Mouse (Mus musculus): ENCODE data around the gene Mnat1. TPM values are rescaled to one million over a fixed set of nuclear protein-coding genes. Genes with fewer than 3 reads are reported as not detected.

Mnat1 gene
- polyA plus RNA-seq, 1 experiment from 2014 or later, result 15.2 TPM

DNA sequence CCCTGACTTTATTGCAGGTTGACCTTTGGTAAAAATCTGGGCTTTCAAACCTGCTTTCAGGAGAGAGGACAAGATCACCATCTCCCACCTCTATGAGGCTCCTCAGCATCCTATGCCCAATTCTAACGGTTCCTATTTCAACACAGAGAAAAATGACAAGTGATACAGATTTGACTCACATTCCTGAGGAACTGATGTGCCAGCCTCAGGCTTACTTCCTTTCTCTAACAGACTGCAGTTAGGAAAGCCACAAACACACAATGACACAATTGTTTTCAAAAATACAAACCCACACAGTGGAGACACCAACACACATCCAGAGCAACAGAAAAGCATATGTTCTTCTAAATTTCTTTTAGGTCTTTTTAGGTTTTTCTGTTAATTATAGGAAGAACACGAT, 15.7 kb upstream of the Mnat1 start:
- H3K27ac ChIP-seq (ENCODE audit: low read depth, low read length), result no peak overlapping the region
- whole genome bisulfite sequencing, result 72% methylated on average over 2 of the region's 2 CpGs
- H3K4me3 ChIP-seq (ENCODE audit: low read depth, low read length), result no peak overlapping the region
- H3K9me3 ChIP-seq (ENCODE audit: control insufficient read depth), result no peaks in the 10 kb centered on the region
- no peak for ATAC-seq
- H3K4me1 ChIP-seq (replicated peaks; ENCODE audit: control insufficient read depth, insufficient read depth, low read length), result no peaks in the 10 kb centered on the region
- no peak for TF ChIP-seq CTCF (IDR thresholded peaks at IDR 0.05; ENCODE audit: low read depth)
- no peak overlapping the region for H3K9ac ChIP-seq (ENCODE audit: low read depth, low read length)
- peaks cover 29% of the 10 kb centered on the region for H3K27me3 ChIP-seq (replicated peaks; ENCODE audit: control insufficient read depth, insufficient read depth, low read length)
- H3K36me3 ChIP-seq (ENCODE audit: control insufficient read depth, insufficient read depth), result no peaks in the 10 kb centered on the region
- H3K4me2 ChIP-seq (replicated peaks; ENCODE audit: low read depth), result no peak overlapping the region

DNA sequence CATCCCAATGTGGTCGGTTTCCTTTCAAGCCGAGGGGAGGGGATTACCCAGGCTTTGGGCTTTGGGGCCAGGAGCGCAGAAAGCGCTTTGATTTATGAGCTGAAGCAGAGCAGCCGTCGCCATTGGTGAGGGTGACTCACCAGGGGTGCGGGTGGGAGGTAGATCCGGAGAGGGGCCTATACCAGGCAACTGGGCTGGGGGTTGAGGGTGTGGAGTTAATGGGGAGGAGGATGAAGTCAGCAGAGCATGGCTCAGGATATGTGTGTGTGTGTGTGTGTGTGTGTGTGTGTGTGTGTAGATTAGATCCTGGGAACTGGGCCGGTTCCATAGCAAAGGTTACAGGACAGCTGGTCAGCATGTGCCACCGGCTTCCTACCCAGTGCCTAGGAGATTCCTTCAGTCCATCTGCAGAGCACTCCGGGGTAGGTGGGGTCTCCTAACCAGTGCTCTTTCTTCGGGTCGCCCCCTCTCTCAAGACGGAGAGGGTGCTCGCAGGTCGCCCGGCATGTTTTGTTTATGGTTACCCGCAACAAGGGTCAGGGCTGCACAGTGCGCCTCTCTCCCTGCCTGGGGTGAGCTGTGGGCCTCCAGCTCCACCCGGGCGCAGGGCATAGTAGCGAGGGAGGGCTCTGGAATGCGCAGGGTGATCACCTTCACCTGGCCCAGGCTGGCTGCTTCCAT, 12.9 kb upstream of the Mnat1 start:
- no peaks in the 10 kb centered on the region for H3K4me1 ChIP-seq (replicated peaks; ENCODE audit: control insufficient read depth, insufficient read depth, low read length)
- H3K27me3 ChIP-seq (replicated peaks; ENCODE audit: control insufficient read depth, insufficient read depth, low read length), result peaks cover 45% of the 10 kb centered on the region
- H3K4me2 ChIP-seq (replicated peaks; ENCODE audit: low read depth), result peak overlapping the region; percentile 100
- H3K4me3 ChIP-seq (ENCODE audit: low read depth, low read length), result peak overlapping the region; percentile 60; the same call in 1 of the 2 replicates
- H3K9me3 ChIP-seq (ENCODE audit: control insufficient read depth), result no peaks in the 10 kb centered on the region
- no peak for TF ChIP-seq CTCF (IDR thresholded peaks at IDR 0.05; ENCODE audit: low read depth)
- no peak overlapping the region for H3K27ac ChIP-seq (ENCODE audit: low read depth, low read length)
- 5% methylated on average over 23 of the region's 23 CpGs for WGBS
- no peak overlapping the region for H3K9ac ChIP-seq (ENCODE audit: low read depth, low read length)
- no peak for ATAC-seq
- no peaks in the 10 kb centered on the region for H3K36me3 ChIP-seq (ENCODE audit: control insufficient read depth, insufficient read depth)

DNA sequence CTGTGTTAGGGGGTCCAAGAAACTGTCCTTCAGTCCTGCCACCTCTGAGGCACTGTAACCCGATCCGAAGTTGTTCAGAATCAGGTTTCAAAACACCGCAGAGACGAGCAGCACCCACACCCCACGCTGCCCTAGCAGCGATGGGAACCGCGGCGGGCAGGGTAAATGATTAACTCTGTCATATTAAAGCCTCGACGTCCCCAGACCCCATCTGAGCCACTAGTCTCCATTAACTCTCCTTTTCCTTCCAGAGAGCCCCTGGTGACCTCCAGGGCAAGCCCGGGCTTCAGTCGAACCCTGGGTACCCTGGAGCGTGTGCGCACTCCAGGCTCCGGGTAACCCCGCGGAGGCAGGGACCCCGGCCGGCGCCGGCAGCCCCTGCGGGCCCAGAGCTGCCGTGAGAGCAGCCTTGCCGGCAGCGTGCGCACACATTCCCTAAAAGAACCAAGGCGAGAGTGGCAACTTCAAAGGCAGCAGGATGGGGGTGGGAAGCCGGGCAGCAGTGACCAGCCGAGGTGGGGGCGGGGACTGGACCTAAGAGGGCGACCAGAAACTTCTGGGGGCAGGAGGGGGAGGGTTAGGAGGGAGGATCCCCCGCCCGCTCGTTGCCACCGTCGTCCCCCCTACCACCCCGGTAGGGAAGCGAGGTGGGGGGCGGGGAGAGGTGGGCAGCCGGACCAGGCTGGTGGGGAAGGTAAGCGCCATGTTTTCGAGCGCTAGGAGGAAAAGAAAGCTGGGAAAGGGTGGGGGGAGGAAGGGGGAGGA, 11.8 kb upstream of the Mnat1 start:
- Histone ChIP-seq H3K4me3 (ENCODE audit: low read depth, low read length) (peak overlapping the region; percentile 60), H3K9me3 (ENCODE audit: control insufficient read depth) (no peaks in the 10 kb centered on the region), H3K9ac (ENCODE audit: low read depth, low read length) (peak overlapping the region; percentile 44), H3K36me3 (ENCODE audit: control insufficient read depth, insufficient read depth) (no peaks in the 10 kb centered on the region), H3K27ac (ENCODE audit: low read depth, low read length) (no peak overlapping the region), H3K4me2 (replicated peaks; ENCODE audit: low read depth) (peak overlapping the region; percentile 100), H3K4me1 (replicated peaks; ENCODE audit: control insufficient read depth, insufficient read depth, low read length) (no peaks in the 10 kb centered on the region), H3K27me3 (replicated peaks; ENCODE audit: control insufficient read depth, insufficient read depth, low read length) (peaks cover 48% of the 10 kb centered on the region)
- WGBS, result under 1% methylated on average over 43 of the region's 44 CpGs
- TF ChIP-seq CTCF (IDR thresholded peaks at IDR 0.05; ENCODE audit: low read depth), result no peak
- peak; percentile 9; the same call in 1 of the 2 replicates for ATAC-seq

DNA sequence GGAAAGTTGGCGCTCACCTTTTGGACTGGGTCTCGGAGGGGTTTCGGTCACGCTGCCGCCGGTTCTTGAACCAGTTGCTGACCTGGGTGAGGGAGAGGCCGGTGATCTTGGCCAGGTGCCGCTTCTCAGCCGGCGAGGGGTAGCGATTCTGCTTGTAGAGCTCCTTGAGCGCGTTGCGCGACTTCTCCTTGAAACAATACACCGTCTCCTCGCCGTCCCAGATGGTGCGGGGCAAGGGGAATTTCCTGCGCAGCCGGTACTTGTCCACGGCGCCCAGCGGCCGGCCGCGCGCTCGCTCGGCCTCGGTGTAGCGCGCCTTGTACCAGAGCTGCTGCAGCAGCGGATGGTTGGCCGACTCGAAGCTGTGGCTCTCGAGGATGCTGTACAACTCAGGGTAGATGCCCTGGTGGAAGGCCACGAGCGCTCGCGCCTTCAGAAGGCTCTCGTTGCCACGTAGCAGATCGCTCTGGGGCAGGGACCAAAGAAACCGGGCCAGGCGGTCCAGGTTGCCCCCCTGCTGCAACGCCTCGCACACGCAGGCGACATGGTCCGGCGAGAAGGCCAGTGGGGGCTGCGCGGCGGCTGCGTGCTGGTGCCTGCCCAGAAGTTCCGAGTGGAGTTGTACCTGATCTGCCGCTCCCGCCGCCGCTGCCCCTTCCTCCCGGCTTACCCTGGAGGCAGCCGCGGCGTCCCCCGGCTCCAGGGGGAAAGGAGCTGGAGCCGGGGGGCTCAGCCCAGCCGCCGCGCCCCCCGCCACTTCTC, 11.0 kb upstream of the Mnat1 start:
- no peak for TF ChIP-seq CTCF (IDR thresholded peaks at IDR 0.05; ENCODE audit: low read depth)
- Histone ChIP-seq H3K27me3 (replicated peaks; ENCODE audit: control insufficient read depth, insufficient read depth, low read length) (peaks cover 48% of the 10 kb centered on the region), H3K36me3 (ENCODE audit: control insufficient read depth, insufficient read depth) (no peaks in the 10 kb centered on the region), H3K27ac (ENCODE audit: low read depth, low read length) (no peak overlapping the region), H3K4me2 (replicated peaks; ENCODE audit: low read depth) (peak overlapping the region; percentile 100), H3K9me3 (ENCODE audit: control insufficient read depth) (no peaks in the 10 kb centered on the region), H3K4me3 (ENCODE audit: low read depth, low read length) (peak overlapping the region; percentile 60), H3K4me1 (replicated peaks; ENCODE audit: control insufficient read depth, insufficient read depth, low read length) (no peaks in the 10 kb centered on the region), H3K9ac (ENCODE audit: low read depth, low read length) (peak overlapping the region; percentile 44)
- ATAC-seq, result 0 out of 2 replicates have a peak, but pooled peaks have one; percentile 37
- under 1% methylated on average over 63 of the region's 71 CpGs for WGBS

DNA sequence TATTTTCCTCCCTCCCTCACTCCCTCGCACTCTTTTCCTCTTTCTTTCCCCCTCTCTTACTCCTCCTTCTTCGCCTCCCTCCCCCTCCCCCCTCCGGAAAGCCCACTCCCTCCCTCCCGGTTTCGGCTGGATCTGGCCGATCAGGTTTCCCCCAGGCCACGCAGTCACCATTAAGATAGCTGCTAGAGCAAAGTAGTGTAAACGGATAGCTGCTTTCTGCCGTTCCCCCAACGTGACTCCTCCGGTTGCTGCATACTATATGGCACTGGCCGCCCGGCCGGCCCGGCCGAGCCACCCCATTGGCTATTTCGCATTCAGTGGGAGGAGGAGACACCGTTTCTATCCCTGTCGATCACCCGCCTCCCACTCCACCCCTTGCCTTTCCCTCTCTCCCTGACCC, 10.3 kb upstream of the Mnat1 start, which contains the start of gene Six4:
Six4 (minus strand) TSS at position 261 of the 400 bp plus-strand sequence.
- Histone ChIP-seq H3K4me2 (replicated peaks; ENCODE audit: low read depth) (peak within 1 kb of the TSS; percentile 100), H3K36me3 (ENCODE audit: control insufficient read depth, insufficient read depth) (no peaks in the 10 kb centered on the region), H3K9me3 (ENCODE audit: control insufficient read depth) (no peaks in the 10 kb centered on the region), H3K27me3 (replicated peaks; ENCODE audit: control insufficient read depth, insufficient read depth, low read length) (peaks cover 48% of the 10 kb centered on the region), H3K27ac (ENCODE audit: low read depth, low read length) (no peak within 1 kb of the TSS), H3K9ac (ENCODE audit: low read depth, low read length) (peak within 1 kb of the TSS; percentile 44), H3K4me1 (replicated peaks; ENCODE audit: control insufficient read depth, insufficient read depth, low read length) (no peaks in the 10 kb centered on the region), H3K4me3 (ENCODE audit: low read depth, low read length) (peak within 1 kb of the TSS; percentile 60)
- under 1% methylated on average over 19 of the region's 20 CpGs for WGBS
- no peak for TF ChIP-seq CTCF (IDR thresholded peaks at IDR 0.05; ENCODE audit: low read depth)
- peak; percentile 63; the same call in 1 of the 2 replicates for ATAC-seq

DNA sequence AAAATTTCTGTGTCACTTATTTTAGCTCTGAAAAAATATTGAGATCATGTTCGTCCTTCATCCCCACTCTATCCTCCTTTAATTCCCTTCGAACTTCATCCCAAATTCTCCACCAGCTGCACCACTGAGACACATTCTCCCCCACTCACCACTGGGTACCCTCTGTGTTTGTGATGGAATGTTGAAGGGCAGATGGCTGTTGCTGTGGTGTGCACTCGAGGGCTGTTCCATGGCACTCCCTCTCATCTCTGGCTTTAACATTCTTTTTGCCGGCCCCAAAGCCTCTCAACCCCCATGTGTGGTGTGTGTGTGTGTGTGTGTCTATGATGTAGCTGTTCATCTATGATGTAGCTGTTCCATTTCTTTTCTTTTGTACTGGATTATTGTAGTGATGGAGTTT, 1.7 kb downstream of the Mnat1 start:
- no peaks in the 10 kb centered on the region for H3K9me3 ChIP-seq (ENCODE audit: control insufficient read depth)
- H3K4me2 ChIP-seq (replicated peaks; ENCODE audit: low read depth), result 0 out of 2 replicates have a peak overlapping the region, but pooled peaks have one; percentile 6
- H3K4me1 ChIP-seq (replicated peaks; ENCODE audit: control insufficient read depth, insufficient read depth, low read length), result no peaks in the 10 kb centered on the region
- H3K4me3 ChIP-seq (ENCODE audit: low read depth, low read length), result no peak overlapping the region
- ATAC-seq, result no peak
- no peaks in the 10 kb centered on the region for H3K27me3 ChIP-seq (replicated peaks; ENCODE audit: control insufficient read depth, insufficient read depth, low read length)
- no peak for TF ChIP-seq CTCF (IDR thresholded peaks at IDR 0.05; ENCODE audit: low read depth)
- H3K36me3 ChIP-seq (ENCODE audit: control insufficient read depth, insufficient read depth), result no peaks in the 10 kb centered on the region
- 78% methylated on average over 4 of the region's 4 CpGs for WGBS
- no peak overlapping the region for H3K27ac ChIP-seq (ENCODE audit: low read depth, low read length)
- no peak overlapping the region for H3K9ac ChIP-seq (ENCODE audit: low read depth, low read length)

Measured in intestine, postnatal 0 days (tissue).